Mouse (Mus musculus): ENCODE data around the gene Sema3g. TPM values are rescaled to one million over a fixed set of nuclear protein-coding genes. Genes with fewer than 3 reads are reported as not detected.
A peak's percentile ranks its signal among the peaks of the same experiment; 100 is the strongest.

Gene Sema3g
- total RNA-seq, 1 experiment from 2014 or later = not detected

GRCm38 (mm10) chr14:31252091-31252490 is 34.4 kb downstream of the Sema3g start:
- ATAC-seq (replicated peaks; ENCODE audit: insufficient number of reproducible peaks, low FRiP score, low TSS enrichment, poor library complexity, severe bottlenecking) = no peak

- ATAC-seq (replicated peaks; ENCODE audit: insufficient number of reproducible peaks, low FRiP score, low TSS enrichment, poor library complexity, severe bottlenecking) = no peak
Observed at GRCm38 (mm10) chr14:31258476-31259050, 40.9 kb downstream of the Sema3g start.

- no peak for ATAC-seq (replicated peaks; ENCODE audit: insufficient number of reproducible peaks, low FRiP score, low TSS enrichment, poor library complexity, severe bottlenecking)
Observed at GRCm38 (mm10) chr14:31260374-31260773, 42.7 kb downstream of the Sema3g start.

- no peak for ATAC-seq (replicated peaks; ENCODE audit: insufficient number of reproducible peaks, low FRiP score, low TSS enrichment, poor library complexity, severe bottlenecking)
Observed at GRCm38 (mm10) chr14:31260932-31261331, 43.3 kb downstream of the Sema3g start.

GRCm38 (mm10) chr14:31267649-31268048 is 50.0 kb downstream of the Sema3g start:
- ATAC-seq (replicated peaks; ENCODE audit: insufficient number of reproducible peaks, low FRiP score, low TSS enrichment, poor library complexity, severe bottlenecking) = no peak

GRCm38 (mm10) chr14:31268301-31269001 is 50.8 kb downstream of the Sema3g start:
- no peak for ATAC-seq (replicated peaks; ENCODE audit: insufficient number of reproducible peaks, low FRiP score, low TSS enrichment, poor library complexity, severe bottlenecking)

- ATAC-seq (replicated peaks; ENCODE audit: insufficient number of reproducible peaks, low FRiP score, low TSS enrichment, poor library complexity, severe bottlenecking) = no peak
Observed at GRCm38 (mm10) chr14:31269456-31270100, 51.9 kb downstream of the Sema3g start.

- ATAC-seq (replicated peaks; ENCODE audit: insufficient number of reproducible peaks, low FRiP score, low TSS enrichment, poor library complexity, severe bottlenecking) = no peak
Observed at GRCm38 (mm10) chr14:31271121-31271520, 53.5 kb downstream of the Sema3g start.

GRCm38 (mm10) chr14:31272164-31272563 is 54.5 kb downstream of the Sema3g start:
- ATAC-seq (replicated peaks; ENCODE audit: insufficient number of reproducible peaks, low FRiP score, low TSS enrichment, poor library complexity, severe bottlenecking) = peak; percentile 68

Other genes with a start within 250 kb of the Sema3g start
- 17.0 to 29.2 TPM (median 20.6 TPM) in 3 replicates for gene Glt8d1, start 216.5 kb upstream of the Sema3g start, total RNA-seq (2017)
- gene Spcs1, start 216.2 kb upstream of the Sema3g start, total RNA-seq (2017) = 73.5 to 105 TPM (median 73.5 TPM) in 3 replicates
- 41.7 to 67.0 TPM (median 49.4 TPM) in 3 replicates for gene Pbrm1, start 198.7 kb upstream of the Sema3g start, total RNA-seq (2017)
- gene Gnl3, start 198.7 kb upstream of the Sema3g start, total RNA-seq (2017) = 99.4 to 162 TPM (median 133 TPM) in 3 replicates
- 28.8 to 62.7 TPM (median 40.4 TPM) in 3 replicates for gene Smim4, start 88.9 kb upstream of the Sema3g start, total RNA-seq (2017)
- gene Nt5dc2, start 86.8 kb upstream of the Sema3g start, total RNA-seq (2017) = 1.7 to 2.7 TPM in 2 of 3 replicates, not detected in the other
- not detected in 3 replicates for gene Stab1, start 49.2 kb upstream of the Sema3g start, total RNA-seq (2017)
- not detected in 3 replicates for gene Tnnc1, start 9.5 kb upstream of the Sema3g start, total RNA-seq (2017)
- 88.8 to 157 TPM (median 111 TPM) in 3 replicates for gene Nisch, start 914 bp upstream of the Sema3g start, total RNA-seq (2017)
- 13.2 to 19.6 TPM (median 14.0 TPM) in 3 replicates for gene Phf7, start 33.5 kb downstream of the Sema3g start, total RNA-seq (2017)
- 40.4 to 69.5 TPM (median 59.6 TPM) in 3 replicates for gene Bap1, start 33.6 kb downstream of the Sema3g start, total RNA-seq (2017)
- gene Dnah1, start 106.0 kb downstream of the Sema3g start, total RNA-seq (2017) = under 0.01 TPM in 1 of 3 replicates, not detected in the others
- gene Capn7, start 118.8 kb downstream of the Sema3g start, total RNA-seq (2017) = 67.9 to 73.5 TPM (median 73.1 TPM) in 3 replicates
- gene Sh3bp5, start 218.2 kb downstream of the Sema3g start, total RNA-seq (2017) = 37.1 to 51.1 TPM (median 40.7 TPM) in 3 replicates

Data from monocyte, adult 5-6 weeks (primary cell).